Mouse (Mus musculus) kidney, adult 2 months (tissue): ENCODE measurements around the gene Arhgap6.

Experiments
- CTCF ChIP-seq: fragments of 200-500 bp; conservative IDR thresholded peaks from 2 replicates; pipeline ENCODE4 v1.5.1; 2011; ENCODE audit warnings: low read depth, mild to moderate bottlenecking, control low read depth, low read length, moderate library complexity, mixed read lengths; ENCODE audit not compliant: insufficient read depth, insufficient read length
- POLR2A ChIP-seq: fragments of 200-500 bp; IDR thresholded peaks from one replicate; pipeline ENCODE4 v1.6.1; 2011; ENCODE audit warnings: low read depth, low read length, control low read depth

- TF ChIP-seq CTCF = no peak
- TF ChIP-seq POLR2A = no peak
Observed at GRCm38 (mm10) chrX:168943217-168943616, 148.3 kb downstream of the Arhgap6 start.
